Mouse (Mus musculus) liver, embryonic 14 days (tissue): Measurements from ENCODE around the gene Rhno1. TPM values are rescaled to one million over a fixed set of nuclear protein-coding genes. Genes with fewer than 3 reads are reported as not detected.

Experiments
- polyA plus RNA-seq: library from polyadenylated mRNA; depleted of rRNA; stranded (reverse); fragments of >200 nt; gene quantifications from 2 replicates; pipeline ENCODE4 v1.2.3, GENCODE M21; 2012; rRNA removed

Rhno1 gene
- polyA plus RNA-seq = 13.8 and 21.2 TPM in 2 replicates

GRCm38 (mm10) chr6:128362381-128363006, at the start of gene Rhno1, which contains the start of gene Foxm1:
Gene Rhno1, minus strand, starts transcription at chr6:128362911.
Gene Foxm1, plus strand, starts transcription at chr6:128362967.

DNA sequence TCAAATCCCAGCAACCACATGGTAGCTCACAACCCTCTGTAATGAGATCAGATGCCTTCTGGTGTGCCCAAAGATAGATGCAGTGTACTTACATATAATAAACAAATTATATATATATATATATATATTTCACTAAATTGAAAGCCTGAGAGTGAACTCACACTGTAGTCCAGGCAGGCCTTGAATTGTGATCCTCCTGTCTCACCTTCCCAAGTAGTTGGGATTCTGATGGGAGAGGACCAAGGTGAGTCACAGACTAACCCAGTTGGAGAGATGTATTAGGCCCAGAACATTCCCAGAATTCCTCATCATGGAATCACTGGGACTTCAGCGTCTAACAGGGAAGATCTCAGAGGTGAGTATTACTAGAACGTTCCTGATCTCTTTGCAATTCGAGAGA, 36.3 kb upstream of the Rhno1 start, which contains the start of gene Nrip2:
Nrip2 (plus strand) TSS at position 301 of the 400 bp plus-strand sequence.

DNA sequence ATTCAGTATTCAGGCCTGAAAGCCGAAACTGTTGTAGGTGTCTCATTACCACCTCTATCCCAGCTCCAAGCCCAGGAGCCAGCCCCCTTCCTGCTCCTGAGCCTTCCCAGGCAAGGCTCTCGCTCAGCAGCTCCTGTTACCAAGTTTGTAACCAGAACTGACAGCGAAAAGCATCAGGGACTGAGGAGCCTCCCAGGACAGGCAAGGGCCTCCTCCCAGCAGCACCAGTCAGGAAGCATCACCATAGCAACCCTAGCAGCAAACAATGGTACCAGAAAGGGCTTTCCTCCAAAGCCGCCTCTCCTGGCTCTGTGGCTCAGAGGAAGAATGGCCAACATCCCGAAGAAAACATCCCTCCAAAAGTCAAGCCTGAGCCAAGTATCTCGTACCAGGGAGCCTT, 12.5 kb upstream of the Rhno1 start, which contains the start of the genes Tex52 and Gm44596:
Tex52 (plus strand) TSS at position 265 of the 400 bp plus-strand sequence.
Gm44596 (plus strand) TSS at position 312 of the 400 bp plus-strand sequence.

GRCm38 (mm10) chr6:128355726-128356416, 6.8 kb downstream of the Rhno1 start, which contains the start of gene Tulp3:
Gene Tulp3, minus strand, starts transcription at chr6:128355851.

Other genes with a start within 250 kb of the Rhno1 start
- 11.0 and 11.1 TPM in 2 replicates for gene Tspan9, start 219.3 kb downstream of the Rhno1 start, polyA plus RNA-seq
- 0.26 and 0.28 TPM in 2 replicates for gene Tead4, start 62.1 kb downstream of the Rhno1 start, polyA plus RNA-seq
- gene Tulp3, start 7.1 kb downstream of the Rhno1 start, polyA plus RNA-seq = 2.8 and 2.9 TPM in 2 replicates
- gene Foxm1, start 56 bp upstream of the Rhno1 start, polyA plus RNA-seq = 20.3 and 26.5 TPM in 2 replicates
- gene Tex52, start 12.5 kb upstream of the Rhno1 start, polyA plus RNA-seq = 0.05 and 0.10 TPM in 2 replicates
- gene Gm44596, start 12.6 kb upstream of the Rhno1 start, polyA plus RNA-seq = not detected in 2 replicates
- 0.58 and 0.76 TPM in 2 replicates for gene Nrip2, start 36.4 kb upstream of the Rhno1 start, polyA plus RNA-seq
- gene Itfg2, start 62.0 kb upstream of the Rhno1 start, polyA plus RNA-seq = 6.2 and 7.1 TPM in 2 replicates
- 123 and 126 TPM in 2 replicates for gene Fkbp4, start 75.8 kb upstream of the Rhno1 start, polyA plus RNA-seq
- gene Pzp, start 163.8 kb upstream of the Rhno1 start, polyA plus RNA-seq = 166 and 180 TPM in 2 replicates
- gene A2ml1, start 218.7 kb upstream of the Rhno1 start, polyA plus RNA-seq = 8.4 and 8.9 TPM in 2 replicates